Mouse (Mus musculus): Measurements from ENCODE around the gene Mesp2. TPM values are rescaled to one million over a fixed set of nuclear protein-coding genes. Genes with fewer than 3 reads are reported as not detected.

The Mesp2 gene
- total and polyA plus RNA-seq, 2 experiments from 2014 or later: 0.11 TPM; not detected in 1

DNA sequence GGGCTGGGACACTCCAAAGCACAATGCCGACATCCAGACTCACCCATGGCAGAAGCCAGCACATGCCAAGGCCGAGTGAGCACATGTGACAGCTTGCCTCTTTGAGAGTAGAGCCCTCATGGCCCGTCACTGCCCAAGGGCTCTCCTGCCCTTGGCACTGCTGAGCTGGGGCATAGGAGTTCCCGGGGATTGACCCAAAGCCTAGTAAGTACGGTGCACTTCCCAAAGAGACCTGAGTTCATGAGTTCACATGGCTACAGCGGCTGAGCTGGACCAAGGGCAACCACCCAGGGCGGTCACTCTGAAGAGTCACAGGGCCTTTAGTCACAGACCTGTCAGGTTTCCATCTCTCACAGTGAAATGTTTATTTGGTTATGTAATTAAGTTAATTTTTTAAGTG lies 2.0 kb upstream of the Mesp2 start:
- WGBS: 85% methylated on average over 7 of the region's 7 CpGs
- Histone ChIP-seq H3K9ac (replicated peaks; ENCODE audit: low read depth, low read length) (no peak overlapping the region), H3K4me1 (ENCODE audit: control insufficient read depth, insufficient read depth) (no peaks in the 10 kb centered on the region), H3K4me3 (ENCODE audit: low read depth, low read length) (no peak overlapping the region), H3K27ac (ENCODE audit: low read depth) (no peak overlapping the region), H3K4me2 (ENCODE audit: low read depth, low read length) (no peak overlapping the region), H3K36me3 (replicated peaks; ENCODE audit: control insufficient read depth, insufficient read depth, low read length) (no peaks in the 10 kb centered on the region), H3K9me3 (replicated peaks; ENCODE audit: control insufficient read depth, low read length) (no peaks in the 10 kb centered on the region), H3K27me3 (ENCODE audit: control insufficient read depth, insufficient read depth, low read length) (peaks cover 22% of the 10 kb centered on the region)
- ATAC-seq (ENCODE audit: insufficient read depth, low read depth) (no peak), DNase-seq (ENCODE audit: low spot score) (no peak)
- TF ChIP-seq CTCF (IDR thresholded peaks at IDR 0.05; ENCODE audit: low read depth) (no peak), EP300 (IDR thresholded peaks at IDR 0.05; ENCODE audit: low read depth) (no peak)

DNA sequence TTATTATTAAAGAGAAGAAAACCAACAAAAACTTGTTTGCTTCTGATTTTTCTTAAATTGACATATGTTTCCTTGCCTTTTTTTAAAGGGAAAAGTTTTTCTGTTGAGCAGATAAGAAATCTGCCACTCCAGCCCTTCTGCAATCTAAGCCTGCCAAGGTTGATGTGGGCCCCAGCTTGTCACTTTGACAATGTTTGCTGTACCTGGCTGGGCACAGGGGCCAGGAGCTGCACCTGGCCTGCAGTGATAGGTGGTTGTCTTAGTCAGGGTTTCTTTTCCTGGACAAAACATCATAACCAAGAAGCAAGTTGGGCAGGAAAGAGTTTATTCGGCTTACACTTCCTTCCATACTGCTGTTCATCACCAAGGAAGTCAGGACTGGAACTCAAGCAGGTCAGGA lies 2.9 kb downstream of the Mesp2 start:
- Histone ChIP-seq H3K9ac (replicated peaks; ENCODE audit: low read depth, low read length) (no peak overlapping the region), H3K4me2 (ENCODE audit: low read depth, low read length) (no peak overlapping the region), H3K4me3 (ENCODE audit: low read depth, low read length) (no peak overlapping the region), H3K27me3 (ENCODE audit: control insufficient read depth, insufficient read depth, low read length) (peaks cover 22% of the 10 kb centered on the region), H3K36me3 (replicated peaks; ENCODE audit: control insufficient read depth, insufficient read depth, low read length) (no peaks in the 10 kb centered on the region), H3K9me3 (replicated peaks; ENCODE audit: control insufficient read depth, low read length) (no peaks in the 10 kb centered on the region), H3K27ac (ENCODE audit: low read depth) (no peak overlapping the region), H3K4me1 (ENCODE audit: control insufficient read depth, insufficient read depth) (peaks cover 3% of the 10 kb centered on the region; the same call in 1 of the 2 replicates)
- ATAC-seq (ENCODE audit: insufficient read depth, low read depth) (no peak), DNase-seq (ENCODE audit: low spot score) (no peak)
- 66% methylated on average over 1 of the region's 1 CpGs for WGBS
- TF ChIP-seq EP300 (IDR thresholded peaks at IDR 0.05; ENCODE audit: low read depth) (no peak), CTCF (IDR thresholded peaks at IDR 0.05; ENCODE audit: low read depth) (no peak)

DNA sequence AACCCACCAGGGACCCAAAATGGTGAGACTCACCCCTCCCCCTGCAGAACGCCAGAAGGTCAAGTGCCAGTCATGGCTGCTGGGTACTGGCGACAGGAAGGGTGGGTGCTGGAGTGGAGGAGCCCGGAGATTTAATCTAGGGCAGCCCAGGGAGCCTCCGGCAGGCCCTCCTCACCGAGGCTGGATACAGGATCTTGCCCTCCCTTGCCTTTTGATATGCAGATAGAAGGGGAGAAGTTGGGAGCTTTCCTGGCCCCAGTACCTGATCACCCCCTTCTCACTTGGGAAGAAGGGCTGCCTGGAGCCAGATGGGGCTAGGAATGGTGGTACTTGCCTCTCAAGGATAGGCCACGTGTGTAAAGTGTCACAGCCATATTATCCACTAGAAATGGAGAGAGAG lies 7.8 kb downstream of the Mesp2 start:
- Histone ChIP-seq H3K4me2 (ENCODE audit: low read depth, low read length) (no peak overlapping the region), H3K9ac (replicated peaks; ENCODE audit: low read depth, low read length) (no peak overlapping the region), H3K4me1 (ENCODE audit: control insufficient read depth, insufficient read depth) (peaks cover 9% of the 10 kb centered on the region; the same call in 1 of the 2 replicates), H3K4me3 (ENCODE audit: low read depth, low read length) (no peak overlapping the region), H3K9me3 (replicated peaks; ENCODE audit: control insufficient read depth, low read length) (no peaks in the 10 kb centered on the region), H3K27me3 (ENCODE audit: control insufficient read depth, insufficient read depth, low read length) (no peaks in the 10 kb centered on the region), H3K27ac (ENCODE audit: low read depth) (no peak overlapping the region), H3K36me3 (replicated peaks; ENCODE audit: control insufficient read depth, insufficient read depth, low read length) (no peaks in the 10 kb centered on the region)
- DNase-seq (ENCODE audit: low spot score): no peak
- TF ChIP-seq EP300 (IDR thresholded peaks at IDR 0.05; ENCODE audit: low read depth): no peak
- no peak for TF ChIP-seq CTCF (IDR thresholded peaks at IDR 0.05; ENCODE audit: low read depth)
- no peak for ATAC-seq (ENCODE audit: insufficient read depth, low read depth)
- WGBS: 12% methylated on average over 6 of the region's 6 CpGs

DNA sequence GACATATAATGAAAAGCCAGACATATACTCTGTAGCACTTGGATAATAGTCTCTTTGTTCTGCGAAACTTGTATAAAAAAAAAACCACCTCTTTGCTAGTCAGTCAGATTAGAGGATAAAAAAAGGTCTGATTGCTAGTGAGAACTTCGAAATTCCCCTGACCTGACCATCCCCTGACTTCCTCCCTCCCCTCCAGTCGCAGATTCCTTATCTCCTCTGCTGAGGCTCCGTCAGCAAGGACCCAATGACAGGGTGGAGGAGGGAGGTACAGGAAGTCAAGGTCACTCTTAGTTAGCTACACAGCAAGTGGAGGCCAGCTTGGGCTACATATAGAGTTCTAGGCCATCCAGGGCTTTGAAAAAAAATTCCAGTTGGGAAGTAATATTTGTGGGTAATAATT lies 9.0 kb downstream of the Mesp2 start:
- Histone ChIP-seq H3K27me3 (ENCODE audit: control insufficient read depth, insufficient read depth, low read length) (no peaks in the 10 kb centered on the region), H3K4me3 (ENCODE audit: low read depth, low read length) (no peak overlapping the region), H3K9ac (replicated peaks; ENCODE audit: low read depth, low read length) (no peak overlapping the region), H3K4me2 (ENCODE audit: low read depth, low read length) (no peak overlapping the region), H3K27ac (ENCODE audit: low read depth) (no peak overlapping the region), H3K4me1 (ENCODE audit: control insufficient read depth, insufficient read depth) (peaks cover 9% of the 10 kb centered on the region; the same call in 1 of the 2 replicates), H3K9me3 (replicated peaks; ENCODE audit: control insufficient read depth, low read length) (peaks cover 3% of the 10 kb centered on the region; the same call in 1 of the 2 replicates), H3K36me3 (replicated peaks; ENCODE audit: control insufficient read depth, insufficient read depth, low read length) (no peaks in the 10 kb centered on the region)
- WGBS: 19% methylated on average over 4 of the region's 4 CpGs
- ATAC-seq (ENCODE audit: insufficient read depth, low read depth) (no peak), DNase-seq (ENCODE audit: low spot score) (no peak)
- no peak for TF ChIP-seq CTCF (IDR thresholded peaks at IDR 0.05; ENCODE audit: low read depth)
- no peak for TF ChIP-seq EP300 (IDR thresholded peaks at IDR 0.05; ENCODE audit: low read depth)

DNA sequence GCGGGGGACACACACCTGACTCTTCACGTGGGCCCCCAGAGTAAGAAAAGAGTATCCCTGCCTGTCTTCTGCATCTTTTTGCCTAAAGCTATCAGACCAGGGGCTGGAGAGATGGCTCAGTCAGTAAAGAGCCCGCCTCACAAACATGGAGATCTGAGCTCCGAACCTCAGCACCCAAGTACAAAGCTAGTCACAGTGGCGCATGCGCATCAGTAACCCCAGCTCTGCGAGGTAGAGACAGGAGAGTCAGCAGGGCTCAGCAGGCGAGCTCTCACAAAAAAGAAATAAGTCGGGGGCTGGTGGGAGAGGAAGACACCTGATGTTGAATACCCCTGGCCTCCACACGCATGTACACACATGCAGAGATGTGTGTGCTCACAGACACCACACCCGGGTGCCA lies 9.5 kb downstream of the Mesp2 start:
- Histone ChIP-seq H3K36me3 (replicated peaks; ENCODE audit: control insufficient read depth, insufficient read depth, low read length) (no peaks in the 10 kb centered on the region; the same call in 1 of the 2 replicates), H3K4me3 (ENCODE audit: low read depth, low read length) (no peak overlapping the region), H3K4me1 (ENCODE audit: control insufficient read depth, insufficient read depth) (peaks cover 9% of the 10 kb centered on the region; the same call in 1 of the 2 replicates), H3K9me3 (replicated peaks; ENCODE audit: control insufficient read depth, low read length) (peaks cover 7% of the 10 kb centered on the region; the same call in 1 of the 2 replicates), H3K27ac (ENCODE audit: low read depth) (no peak overlapping the region), H3K9ac (replicated peaks; ENCODE audit: low read depth, low read length) (no peak overlapping the region), H3K27me3 (ENCODE audit: control insufficient read depth, insufficient read depth, low read length) (no peaks in the 10 kb centered on the region), H3K4me2 (ENCODE audit: low read depth, low read length) (no peak overlapping the region)
- no peak for ATAC-seq (ENCODE audit: insufficient read depth, low read depth)
- DNase-seq (ENCODE audit: low spot score): no peak
- TF ChIP-seq EP300 (IDR thresholded peaks at IDR 0.05; ENCODE audit: low read depth): no peak
- no peak for TF ChIP-seq CTCF (IDR thresholded peaks at IDR 0.05; ENCODE audit: low read depth)
- 62% methylated on average over 11 of the region's 11 CpGs for WGBS

DNA sequence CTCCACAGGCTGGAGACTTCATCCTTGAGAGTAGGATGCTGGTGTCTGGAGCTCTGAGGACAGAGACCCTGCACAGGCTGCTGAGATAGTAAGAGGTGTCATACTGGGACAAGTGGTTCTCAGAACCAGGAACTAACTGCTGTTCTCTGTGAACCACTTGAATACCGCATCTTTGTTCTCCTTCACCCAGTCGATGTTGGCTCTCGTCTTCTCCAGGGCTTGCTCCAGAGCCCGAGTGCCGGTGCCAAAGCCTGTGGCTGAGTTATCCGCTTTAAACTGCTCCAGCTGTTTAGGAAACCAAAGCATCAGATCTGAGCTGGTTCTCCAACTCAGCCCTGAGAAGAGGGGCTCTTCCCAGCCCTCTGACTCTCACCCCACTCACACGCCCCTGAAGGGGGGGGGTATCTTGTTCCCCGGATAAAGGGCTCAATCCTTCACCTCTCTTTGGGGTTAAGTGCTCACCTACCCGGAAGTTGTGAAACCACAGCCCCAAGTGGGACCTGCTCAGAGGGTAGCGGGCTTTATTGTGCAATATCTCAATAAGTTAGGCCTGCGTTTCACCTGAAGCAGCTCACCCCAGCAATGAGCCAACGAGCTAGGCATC lies 11.7 kb downstream of the Mesp2 start:
- Histone ChIP-seq H3K27ac (ENCODE audit: low read depth) (no peak overlapping the region), H3K4me1 (ENCODE audit: control insufficient read depth, insufficient read depth) (peaks cover 9% of the 10 kb centered on the region; the same call in 1 of the 2 replicates), H3K36me3 (replicated peaks; ENCODE audit: control insufficient read depth, insufficient read depth, low read length) (no peaks in the 10 kb centered on the region; the same call in 1 of the 2 replicates), H3K9me3 (replicated peaks; ENCODE audit: control insufficient read depth, low read length) (peaks cover 7% of the 10 kb centered on the region; the same call in 1 of the 2 replicates), H3K4me2 (ENCODE audit: low read depth, low read length) (no peak overlapping the region), H3K9ac (replicated peaks; ENCODE audit: low read depth, low read length) (no peak overlapping the region), H3K27me3 (ENCODE audit: control insufficient read depth, insufficient read depth, low read length) (no peaks in the 10 kb centered on the region), H3K4me3 (ENCODE audit: low read depth, low read length) (no peak overlapping the region)
- DNase-seq (ENCODE audit: low spot score) (no peak), ATAC-seq (ENCODE audit: insufficient read depth, low read depth) (no peak)
- no peak for TF ChIP-seq EP300 (IDR thresholded peaks at IDR 0.05; ENCODE audit: low read depth)
- TF ChIP-seq CTCF (IDR thresholded peaks at IDR 0.05; ENCODE audit: low read depth): no peak
- 69% methylated on average over 12 of the region's 12 CpGs for WGBS
